Mouse (Mus musculus) heart, adult 10 weeks (tissue): ENCODE results near the gene Mob3b. TPM values are rescaled to one million over a fixed set of nuclear protein-coding genes. Genes with fewer than 3 reads are reported as not detected.

Experiments
- polyA plus RNA-seq: library from polyadenylated mRNA; stranded (reverse); fragments of 350-450 nt; fragmentation: Illumina TruSeq; extraction: RNeasy Lipid Tissue Mini Kit (QIAGEN cat#74804); gene quantifications from one replicate; pipeline ENCODE4 v1.2.3, GENCODE M21; 2014; ENCODE audit warnings: low read depth, low replicate concordance

The Mob3b gene
- 0.47 TPM for polyA plus RNA-seq

GRCm38 (mm10) chr4:35156751-35157611 lies at the start of gene Mob3b:
TSS of gene Mob3b (minus strand) at chr4:35157484.

GRCm38 (mm10) chr4:35151756-35152155 lies 5.5 kb downstream of the Mob3b start, which contains the start of gene Ifnk:
TSS of gene Ifnk (plus strand) at chr4:35152056.

Other genes with a start within 250 kb of the Mob3b start
- gene Ifnk, start 5.4 kb downstream of the Mob3b start, polyA plus RNA-seq = not detected
- 21.5 TPM for gene C9orf72, start 68.7 kb upstream of the Mob3b start, polyA plus RNA-seq